Mouse (Mus musculus) lung, embryonic 16.5 days (tissue): ENCODE measurements around the gene Cdh5. TPM values are rescaled to one million over a fixed set of nuclear protein-coding genes. Genes with fewer than 3 reads are reported as not detected.
A peak's percentile ranks its signal among the peaks of the same experiment; 100 is the strongest.

Experiments used
- ATAC-seq: fragments of 200-750 bp; cut with Nextera tagmentation; 2 replicates; pipeline ENCODE4 v1.8.0; 2017; ENCODE audit warnings: low read depth, mild to moderate bottlenecking, moderate library complexity
- H3K27ac ChIP-seq: fragments of 300-500 bp; sonication (generic); 2 replicates; pipeline ENCODE4 v1.5.1; 2014; ENCODE audit warnings: mild to moderate bottlenecking, control low read depth, low read length
- H3K27me3 ChIP-seq: fragments of 300-500 bp; sonication (generic); 2 replicates; pipeline ENCODE4 v1.6.1; 2014; ENCODE audit warnings: low read depth, low read length, mixed read lengths; ENCODE audit not compliant: control insufficient read depth, insufficient read depth
- H3K36me3 ChIP-seq: fragments of 300-500 bp; sonication (generic); 2 replicates; pipeline ENCODE4 v1.6.1; 2014; ENCODE audit warnings: low read length; ENCODE audit not compliant: control insufficient read depth, insufficient read depth
- H3K4me1 ChIP-seq: fragments of 300-500 bp; sonication (generic); replicated peaks from 2 replicates; pipeline ENCODE4 v1.6.1; 2014; ENCODE audit warnings: low read length, mixed read lengths; ENCODE audit not compliant: control insufficient read depth, insufficient read depth
- H3K4me2 ChIP-seq: fragments of 300-500 bp; sonication (generic); 2 replicates; pipeline ENCODE4 v1.6.1; 2014; ENCODE audit warnings: low read depth, low read length, control low read depth
- H3K4me3 ChIP-seq: fragments of 300-500 bp; sonication (generic); 2 replicates; pipeline ENCODE4 v1.5.1; 2014; ENCODE audit warnings: mild to moderate bottlenecking, low read length, control low read depth
- H3K9ac ChIP-seq: fragments of 300-500 bp; sonication (generic); 2 replicates; pipeline ENCODE4 v1.6.1; 2014; ENCODE audit warnings: low read length, control low read depth
- H3K9me3 ChIP-seq: fragments of 300-500 bp; sonication (generic); 2 replicates; pipeline ENCODE4 v1.6.1; 2016; ENCODE audit warnings: low read length; ENCODE audit not compliant: control insufficient read depth
- WGBS: fragments of 180-500 bp; shearing (Covaris S2); extraction: QIAGEN DNeasy Blood & Tissue Kit; methylation state at CpG from one replicate; pipeline ENCODE4 v1.1.7; 2014; 5-methylcytosine and 5-hydroxymethylcytosine counted together
- polyA plus RNA-seq: library from polyadenylated mRNA; unstranded; fragments of >200 nt; fragmentation: Nextera tagmentation; extraction: Ambion mirVana; gene quantifications from 2 replicates; pipeline ENCODE4 v1.2.1, GENCODE M21; 2015

Cdh5 gene
- 77.5 and 84.0 TPM in 2 replicates for polyA plus RNA-seq

- Histone ChIP-seq H3K27ac (peak within 1 kb of the TSS; percentile 62), H3K4me2 (peak within 1 kb of the TSS; percentile 11; the same call in 1 of the 2 replicates), H3K4me3 (peak within 1 kb of the TSS; percentile 43), H3K9me3 (no peaks in the 10 kb centered on the region), H3K4me1 (peaks cover 18% of the 10 kb centered on the region), H3K9ac (peak within 1 kb of the TSS; percentile 66), H3K36me3 (no peaks in the 10 kb centered on the region), H3K27me3 (no peaks in the 10 kb centered on the region)
- 57% methylated on average over 8 of the region's 8 CpGs for WGBS
- ATAC-seq: peak; percentile 65
These were observed at the start of gene Cdh5 for GRCm38 (mm10) chr8:104101415-104101814. Gene Cdh5, plus strand, starts transcription at chr8:104101625.

GRCm38 (mm10) chr8:104059922-104060321, 41.5 kb upstream of the Cdh5 start:
- no peak overlapping the region for H3K9ac ChIP-seq
- no peaks in the 10 kb centered on the region for H3K27me3 ChIP-seq
- H3K4me2 ChIP-seq: no peak overlapping the region
- H3K4me3 ChIP-seq: no peak overlapping the region
- no peaks in the 10 kb centered on the region for H3K4me1 ChIP-seq
- no peaks in the 10 kb centered on the region for H3K36me3 ChIP-seq
- H3K27ac ChIP-seq: no peak overlapping the region
- ATAC-seq: no peak
- no peaks in the 10 kb centered on the region for H3K9me3 ChIP-seq
- 61% methylated on average over 5 of the region's 5 CpGs for WGBS

GRCm38 (mm10) chr8:104060446-104060845, 41.0 kb upstream of the Cdh5 start:
- Histone ChIP-seq H3K4me3 (no peak overlapping the region), H3K4me1 (no peaks in the 10 kb centered on the region), H3K9me3 (no peaks in the 10 kb centered on the region), H3K4me2 (no peak overlapping the region), H3K27ac (no peak overlapping the region), H3K27me3 (no peaks in the 10 kb centered on the region), H3K9ac (no peak overlapping the region), H3K36me3 (no peaks in the 10 kb centered on the region)
- ATAC-seq: no peak
- WGBS: 85% methylated on average over 7 of the region's 7 CpGs

- no peak overlapping the region for H3K27ac ChIP-seq
These were observed 40.1 kb upstream of the Cdh5 start for GRCm38 (mm10) chr8:104061048-104061988.

GRCm38 (mm10) chr8:104061989-104062820, 39.2 kb upstream of the Cdh5 start:
- Histone ChIP-seq H3K4me3 (no peak overlapping the region), H3K4me1 (no peaks in the 10 kb centered on the region), H3K36me3 (no peaks in the 10 kb centered on the region), H3K4me2 (no peak overlapping the region), H3K27me3 (no peaks in the 10 kb centered on the region), H3K9me3 (no peaks in the 10 kb centered on the region), H3K9ac (no peak overlapping the region), H3K27ac (no peak overlapping the region)
- 51% methylated on average over 15 of the region's 15 CpGs for WGBS
- peak; percentile 46 for ATAC-seq

More at GRCm38 (mm10) chr8:104061048-104061988, 40.1 kb upstream of the Cdh5 start:
- Histone ChIP-seq H3K9ac (no peak overlapping the region), H3K36me3 (no peaks in the 10 kb centered on the region), H3K4me3 (no peak overlapping the region), H3K4me2 (no peak overlapping the region), H3K4me1 (no peaks in the 10 kb centered on the region), H3K27me3 (no peaks in the 10 kb centered on the region), H3K9me3 (no peaks in the 10 kb centered on the region)
- WGBS: 62% methylated on average over 6 of the region's 6 CpGs
- no peak for ATAC-seq

GRCm38 (mm10) chr8:104065223-104065622, 36.2 kb upstream of the Cdh5 start:
- ATAC-seq: peak; percentile 69
- H3K4me3 ChIP-seq: no peak overlapping the region
- 59% methylated on average over 7 of the region's 7 CpGs for WGBS
- no peaks in the 10 kb centered on the region for H3K4me1 ChIP-seq
- no peak overlapping the region for H3K9ac ChIP-seq
- H3K36me3 ChIP-seq: no peaks in the 10 kb centered on the region
- H3K27ac ChIP-seq: no peak overlapping the region
- no peaks in the 10 kb centered on the region for H3K9me3 ChIP-seq
- H3K4me2 ChIP-seq: no peak overlapping the region
- H3K27me3 ChIP-seq: no peaks in the 10 kb centered on the region

GRCm38 (mm10) chr8:104065906-104066518, 35.4 kb upstream of the Cdh5 start:
- H3K36me3 ChIP-seq: no peaks in the 10 kb centered on the region
- no peaks in the 10 kb centered on the region for H3K9me3 ChIP-seq
- H3K4me3 ChIP-seq: no peak overlapping the region
- no peaks in the 10 kb centered on the region for H3K27me3 ChIP-seq
- H3K27ac ChIP-seq: no peak overlapping the region
- H3K9ac ChIP-seq: no peak overlapping the region
- ATAC-seq: no peak
- WGBS: 83% methylated on average over 9 of the region's 9 CpGs
- no peak overlapping the region for H3K4me2 ChIP-seq
- H3K4me1 ChIP-seq: no peaks in the 10 kb centered on the region

- Histone ChIP-seq H3K4me1 (no peaks in the 10 kb centered on the region), H3K27me3 (no peaks in the 10 kb centered on the region), H3K4me2 (no peak overlapping the region), H3K9me3 (no peaks in the 10 kb centered on the region), H3K36me3 (no peaks in the 10 kb centered on the region), H3K4me3 (no peak overlapping the region), H3K27ac (no peak overlapping the region), H3K9ac (no peak overlapping the region)
- 70% methylated on average over 12 of the region's 12 CpGs for WGBS
- no peak for ATAC-seq
These were observed 34.0 kb upstream of the Cdh5 start for GRCm38 (mm10) chr8:104067390-104067925.
